Mouse (Mus musculus): Measurements from ENCODE around the gene P2rx1.

P2rx1 gene

DNA sequence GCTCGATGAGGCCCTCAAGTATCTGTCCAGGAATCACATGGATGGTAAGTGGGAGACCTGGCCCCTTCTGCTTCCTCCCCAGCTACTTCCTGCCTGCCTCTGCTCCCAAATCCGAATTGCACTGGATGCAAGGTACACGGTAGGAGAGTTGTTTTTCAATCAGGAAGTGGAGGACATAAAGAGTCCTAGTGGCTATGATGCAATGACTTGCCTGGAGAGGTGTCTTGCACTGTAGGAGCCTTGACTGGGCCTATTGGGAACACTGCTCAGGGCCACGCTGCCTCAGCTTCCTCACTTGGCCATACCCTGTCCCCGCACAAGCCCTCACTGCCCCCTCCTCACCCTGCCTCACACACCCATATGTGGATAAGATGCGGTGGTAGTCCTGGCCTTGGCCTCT lies 9.9 kb upstream of the P2rx1 start:
- no peak for DNase-seq

DNA sequence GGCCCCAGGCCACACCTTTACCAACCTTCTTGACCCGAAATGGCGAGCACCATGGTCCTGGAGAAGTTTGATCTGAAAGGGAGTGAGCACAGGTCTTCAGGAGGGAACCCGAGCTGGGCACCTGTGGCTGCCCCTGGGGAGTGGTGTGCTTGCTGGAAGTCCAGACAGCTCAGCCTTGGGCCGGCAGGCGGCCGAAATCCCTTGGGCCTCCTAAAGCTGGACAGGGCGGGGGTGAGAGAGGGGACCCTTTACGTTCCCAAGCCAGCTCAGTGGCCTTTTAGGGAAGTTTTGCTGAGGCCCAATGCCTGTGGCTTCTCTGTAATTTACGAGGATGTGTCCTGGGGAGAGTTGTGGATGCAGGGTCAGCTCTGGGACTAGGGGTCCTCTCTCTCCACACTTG lies 8.2 kb upstream of the P2rx1 start:
- DNase-seq: no peak

GRCm38 (mm10) chr11:72991961-72992360 lies 6.9 kb upstream of the P2rx1 start:
- no peak for DNase-seq

DNA sequence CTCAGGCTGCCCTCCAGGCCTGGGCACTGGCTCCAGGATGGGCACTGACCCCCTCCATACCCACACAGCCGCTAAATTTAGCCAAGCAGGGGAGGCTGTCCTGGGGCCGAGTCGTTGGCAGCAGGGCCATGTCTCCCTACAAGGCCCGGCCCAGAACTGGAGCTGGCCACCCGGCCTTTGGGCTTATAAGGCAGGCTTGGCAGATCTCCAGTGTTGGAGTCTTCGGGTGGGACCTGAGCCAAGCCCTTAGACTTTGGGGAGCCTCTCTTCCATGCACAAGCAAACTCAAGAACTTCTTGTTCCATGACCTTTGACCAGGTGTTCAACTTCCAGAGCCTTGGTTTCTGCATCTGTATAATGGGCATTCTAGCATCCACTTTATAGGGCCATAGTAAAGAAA lies 2.6 kb upstream of the P2rx1 start:
- DNase-seq: no peak

GRCm38 (mm10) chr11:72996781-72997180 lies 2.1 kb upstream of the P2rx1 start:
- DNase-seq: no peak

- DNase-seq: no peak
Observed at GRCm38 (mm10) chr11:72997529-72998326, 1.2 kb upstream of the P2rx1 start.

GRCm38 (mm10) chr11:73001029-73001428 lies 2.1 kb downstream of the P2rx1 start:
- DNase-seq: peak; percentile 80

DNA sequence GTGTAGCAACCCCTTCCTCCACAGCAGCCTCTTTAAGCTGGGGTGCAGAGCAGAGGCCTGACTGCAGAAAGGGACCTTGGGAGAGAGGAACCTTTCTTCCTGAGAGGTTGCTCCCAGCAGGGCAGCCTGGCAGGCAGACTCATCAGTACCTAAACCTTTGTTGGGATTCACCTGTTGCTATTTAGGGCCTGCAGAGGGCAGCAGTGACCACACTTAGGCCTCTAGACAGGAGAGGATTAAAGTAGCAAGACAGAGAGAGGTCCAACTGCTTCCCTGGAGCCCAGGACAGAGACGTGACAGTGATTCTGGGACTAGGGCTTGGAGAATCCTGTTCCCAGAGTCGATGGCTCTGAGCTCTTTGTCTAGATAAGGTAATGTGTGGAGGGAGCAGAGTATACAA lies 7.5 kb downstream of the P2rx1 start:
- DNase-seq: peak; percentile 70 to 74

GRCm38 (mm10) chr11:73007113-73007512 lies 8.2 kb downstream of the P2rx1 start:
- DNase-seq: no peak

GRCm38 (mm10) chr11:73007698-73008481 lies 9.0 kb downstream of the P2rx1 start:
- peak; percentile 78 to 79 for DNase-seq

- no peak for DNase-seq
Observed at GRCm38 (mm10) chr11:73008826-73009225, 9.9 kb downstream of the P2rx1 start.

- DNase-seq: no peak
Observed at GRCm38 (mm10) chr11:73009531-73010274, 10.8 kb downstream of the P2rx1 start.

GRCm38 (mm10) chr11:73013981-73014380 lies 15.1 kb downstream of the P2rx1 start:
- no peak for DNase-seq

DNA sequence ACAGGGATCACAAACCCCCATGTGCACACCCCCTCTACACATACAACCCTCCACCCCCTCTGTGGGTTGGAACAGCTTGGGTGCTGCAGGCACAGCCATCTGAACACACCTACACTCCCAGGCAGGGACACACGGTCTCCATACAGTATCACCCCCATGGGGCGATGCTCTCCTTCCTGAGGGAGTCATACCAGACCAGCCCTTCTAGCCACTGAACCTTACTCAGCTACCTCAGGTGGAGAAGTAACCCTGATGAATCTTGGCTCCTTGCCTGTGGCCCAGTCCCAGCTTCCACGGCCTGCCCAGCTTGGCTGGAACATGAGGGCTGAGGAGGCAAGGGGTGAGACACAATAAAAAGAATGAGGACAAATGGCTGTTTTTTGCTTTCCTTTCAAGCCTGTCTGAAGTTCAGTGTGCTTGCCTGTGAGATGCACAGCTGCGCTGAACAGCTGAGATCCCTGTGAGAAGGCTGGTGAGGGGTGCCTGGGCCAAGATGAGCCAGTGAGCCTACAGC lies 16.0 kb downstream of the P2rx1 start:
- DNase-seq: no peak

GRCm38 (mm10) chr11:73015391-73016102 lies 16.6 kb downstream of the P2rx1 start:
- no peak for DNase-seq

DNA sequence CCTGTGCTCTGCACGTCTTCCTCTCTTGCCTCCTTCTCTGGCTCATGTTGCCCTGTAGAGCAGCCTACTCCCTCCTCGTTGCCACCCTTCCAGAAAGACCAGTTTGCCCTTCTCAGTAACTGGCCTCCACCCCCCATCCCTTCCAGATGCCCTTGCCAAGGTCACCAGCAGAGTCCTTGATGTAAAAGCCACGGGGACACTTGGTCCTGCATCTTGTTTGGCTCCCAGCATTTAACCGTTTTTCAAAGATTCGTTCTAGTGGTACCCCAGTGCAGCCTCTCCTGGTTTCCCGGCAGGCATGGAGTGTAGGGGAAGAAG lies 17.2 kb downstream of the P2rx1 start:
- DNase-seq: no peak

DNA sequence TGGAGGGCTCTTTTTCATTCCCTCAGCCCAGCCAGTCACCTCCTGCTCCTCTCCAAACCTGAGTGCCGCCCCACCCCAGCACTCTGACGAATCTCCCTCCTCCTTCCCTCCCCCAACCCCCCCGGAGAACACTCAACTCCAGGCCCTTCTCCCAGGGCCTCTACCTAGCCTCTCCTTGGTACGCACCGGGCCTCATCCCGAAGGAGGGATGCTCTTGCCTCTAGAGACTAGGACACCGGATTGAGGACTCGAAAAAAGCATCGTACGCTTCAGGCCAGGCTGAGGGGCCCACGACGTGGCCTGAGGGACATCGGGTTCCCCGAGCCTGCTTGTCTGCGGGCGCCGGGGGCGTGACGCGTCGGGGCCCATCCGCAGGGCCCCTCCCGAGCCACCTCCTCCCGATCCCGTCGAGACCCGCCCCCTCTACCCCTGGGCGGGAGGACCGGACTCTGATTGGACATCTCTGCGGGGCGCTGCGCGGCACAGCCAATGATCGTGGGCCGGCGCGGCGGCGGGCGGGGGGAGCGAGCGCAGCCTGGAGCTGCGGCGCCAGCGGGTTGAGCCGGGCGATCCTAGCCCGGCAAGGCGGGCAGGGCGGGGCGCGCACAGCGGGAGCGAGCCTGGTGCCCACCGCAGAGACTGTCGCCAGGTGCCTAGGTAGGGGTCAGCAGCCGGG lies 19.7 kb downstream of the P2rx1 start, which contains the start of gene Camkk1:
Gene Camkk1 (plus strand): TSS at position 538 of the 676 bp plus-strand sequence.
- DNase-seq: peak; percentile 82 to 83

DNA sequence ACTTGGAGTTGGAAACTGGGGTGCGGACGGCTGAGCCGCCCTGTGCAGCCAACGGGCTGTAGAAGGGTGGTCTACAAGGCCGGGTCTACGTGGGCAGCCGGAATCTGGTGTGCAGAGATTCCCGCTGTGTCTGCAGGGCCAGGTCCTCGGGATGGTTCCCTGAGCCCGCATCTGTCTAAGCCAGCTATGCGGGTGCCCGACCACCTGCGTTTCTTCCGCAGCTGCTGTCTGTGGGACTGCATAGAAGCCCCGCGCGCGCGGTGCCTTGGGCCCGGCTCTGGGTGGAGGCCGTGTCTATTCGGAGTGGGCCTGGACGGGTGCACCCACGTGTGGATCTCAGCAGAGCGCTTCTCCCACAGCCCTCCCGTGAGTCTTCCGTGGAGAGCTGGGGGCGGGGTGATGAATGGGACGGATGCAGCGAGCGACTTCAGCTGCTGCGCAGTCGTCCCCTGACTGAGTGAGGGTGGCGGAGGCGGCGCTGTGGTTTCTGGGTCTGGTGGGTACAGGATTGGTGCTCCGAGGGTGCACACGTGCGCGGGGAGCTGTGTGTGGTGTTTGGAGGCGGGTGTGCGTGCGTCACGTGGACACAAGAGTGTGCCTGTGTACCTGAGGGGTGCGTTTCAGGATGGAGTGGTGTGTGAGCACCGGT lies 20.4 kb downstream of the P2rx1 start:
- DNase-seq: peak; percentile 88 to 90

DNA sequence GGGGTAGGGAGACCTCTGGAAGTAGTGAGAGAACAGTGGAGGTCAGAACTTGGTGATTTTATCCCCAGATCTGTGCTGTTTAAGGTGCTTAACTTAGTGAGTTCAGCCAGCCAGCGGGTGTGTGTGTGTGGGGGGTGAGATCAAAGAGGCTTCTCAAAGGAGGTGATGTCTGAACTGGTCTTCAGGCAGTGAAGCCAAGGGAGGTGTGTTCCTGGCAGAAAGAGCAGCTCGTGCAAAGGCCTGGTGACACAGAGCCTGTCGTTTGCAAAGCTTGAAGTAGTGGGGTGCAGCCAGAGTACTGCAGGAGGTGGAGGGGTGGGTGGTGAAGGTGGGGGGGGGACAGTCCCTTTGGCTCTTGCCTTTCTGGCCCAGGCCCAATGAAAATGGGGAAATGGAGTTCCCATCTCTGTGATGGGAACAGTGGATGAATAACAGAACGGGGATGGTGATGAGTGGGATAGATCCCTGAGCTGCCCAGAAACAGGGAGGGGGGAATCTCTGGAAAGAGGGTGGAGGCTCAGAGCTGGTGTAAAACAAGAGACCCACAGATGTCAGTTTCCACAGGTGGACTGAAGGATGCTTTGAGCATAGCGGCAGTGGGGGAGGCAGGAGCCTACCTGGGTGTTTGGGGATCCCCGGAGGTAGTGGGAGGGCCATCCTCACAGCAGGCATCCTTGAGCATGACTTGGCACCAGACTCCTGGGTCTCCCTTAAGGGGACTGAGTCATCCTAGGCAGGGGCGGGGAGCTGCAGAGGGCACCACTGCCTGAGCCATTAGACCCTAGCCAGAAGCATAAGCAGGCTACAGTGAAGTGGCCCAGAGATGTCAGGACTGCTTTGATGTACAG lies 22.3 kb downstream of the P2rx1 start:
- DNase-seq: no peak

DNA sequence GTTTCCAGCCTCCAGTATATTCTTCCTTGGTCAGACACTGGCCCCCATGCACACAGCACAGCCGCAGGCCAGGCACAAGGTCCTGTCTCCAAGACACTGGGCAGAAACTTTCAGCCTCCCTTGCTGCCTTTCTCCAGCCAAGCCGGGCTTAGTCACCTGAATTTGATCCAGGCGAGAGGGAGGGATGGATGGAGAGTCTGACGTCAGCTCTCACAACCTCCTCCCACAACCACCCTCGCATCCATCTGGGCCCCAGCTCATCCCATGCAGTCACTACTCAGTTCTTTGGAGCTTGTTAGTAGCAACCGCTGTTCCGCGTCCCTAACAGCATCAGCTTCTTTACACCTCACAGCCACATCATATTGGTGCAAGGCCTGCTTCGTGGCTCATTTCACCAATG lies 24.2 kb downstream of the P2rx1 start:
- DNase-seq: no peak

GRCm38 (mm10) chr11:73023827-73024226 lies 24.9 kb downstream of the P2rx1 start:
- DNase-seq: no peak

All from B cell, adult 2 months (primary cell).